Mouse (Mus musculus) cortical plate, adult 2 months (tissue): ENCODE data around the gene Gm42791.

ENCODE experiments used
- CTCF ChIP-seq: fragments of 200-500 bp; IDR thresholded peaks from 2 replicates; pipeline ENCODE4 v1.5.1; 2011; ENCODE audit warnings: mild to moderate bottlenecking, control low read depth, low read length; ENCODE audit not compliant: insufficient read depth; ENCODE audit errors: extremely low read depth
- POLR2A ChIP-seq: fragments of 200-500 bp; IDR thresholded peaks from 2 replicates; pipeline ENCODE4 v1.6.1; 2011; ENCODE audit warnings: mild to moderate bottlenecking, low read length, control low read depth; ENCODE audit not compliant: insufficient read depth; ENCODE audit errors: extremely low read depth

DNA sequence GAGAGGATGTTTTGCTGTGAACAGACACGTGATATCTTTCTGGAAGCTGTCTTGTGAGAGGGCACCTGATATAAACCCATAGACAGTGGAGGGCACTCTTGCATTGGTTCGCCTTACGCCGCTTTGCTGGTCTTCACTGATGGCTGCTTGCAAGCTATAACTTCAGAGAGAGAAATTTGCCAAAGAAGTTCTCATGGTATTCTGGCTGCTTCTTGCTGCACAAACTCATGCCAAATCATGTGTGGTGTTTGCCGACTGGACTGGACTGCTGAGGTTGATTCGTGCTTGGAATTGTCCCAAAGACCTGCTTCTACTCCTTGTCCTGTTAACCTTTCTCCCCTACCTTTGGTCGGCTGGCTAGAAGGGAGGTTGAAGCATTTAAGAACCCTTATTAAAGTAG, 95.6 kb downstream of the Gm42791 start:
- TF ChIP-seq CTCF: no peak
- TF ChIP-seq POLR2A: no peak
